Mouse (Mus musculus) liver, adult 2 months (tissue): ENCODE measurements around the gene Nfkb1. TPM values are rescaled to one million over a fixed set of nuclear protein-coding genes. Genes with fewer than 3 reads are reported as not detected.

Source experiments
- DNase-seq: peaks from one replicate; pipeline ENCODE4 v3.0.0-alpha.2; 2011; ENCODE audit warnings: low read depth, low spot score; ENCODE audit errors: extremely low read depth
- H3K27ac ChIP-seq: fragments of 200-500 bp; replicated peaks from 2 replicates; pipeline ENCODE4 v1.5.1; 2012; ENCODE audit warnings: low read depth, mild to moderate bottlenecking, control low read depth, inconsistent platforms, low read length; ENCODE audit not compliant: insufficient read depth
- H3K27me3 ChIP-seq: fragments of 200-500 bp; 2 replicates; pipeline ENCODE4 v1.6.1; 2012; ENCODE audit warnings: mild to moderate bottlenecking, moderate library complexity, low read length, inconsistent platforms; ENCODE audit not compliant: control insufficient read depth, insufficient read depth
- H3K36me3 ChIP-seq: fragments of 200-500 bp; 2 replicates; pipeline ENCODE4 v1.6.1; 2012; ENCODE audit warnings: low read length, inconsistent platforms; ENCODE audit not compliant: control insufficient read depth, insufficient read depth
- H3K4me1 ChIP-seq: fragments of 200-500 bp; 2 replicates; pipeline ENCODE4 v1.6.1; 2011; ENCODE audit warnings: low read length; ENCODE audit not compliant: control insufficient read depth, insufficient read depth
- H3K4me3 ChIP-seq: fragments of 200-500 bp; 2 replicates; pipeline ENCODE4 v1.5.1; 2011; ENCODE audit warnings: low read depth, mild to moderate bottlenecking, control low read depth, low read length, moderate library complexity; ENCODE audit not compliant: insufficient read depth
- H3K79me2 ChIP-seq: fragments of 200-500 bp; 2 replicates; pipeline ENCODE4 v1.6.1; 2012; ENCODE audit warnings: inconsistent platforms, mild to moderate bottlenecking, low read length, moderate library complexity; ENCODE audit not compliant: control insufficient read depth, insufficient read depth
- H3K9ac ChIP-seq: fragments of 200-500 bp; 2 replicates; pipeline ENCODE4 v1.6.1; 2012; ENCODE audit warnings: low read depth, mild to moderate bottlenecking, control low read depth, inconsistent platforms, low read length
- CTCF ChIP-seq: fragments of 200-500 bp; IDR thresholded peaks from 2 replicates; pipeline ENCODE4 v1.5.1; 2011; ENCODE audit warnings: low read depth, low read length, control low read depth
- POLR2A ChIP-seq: fragments of 200-500 bp; IDR thresholded peaks from 2 replicates; pipeline ENCODE4 v1.6.1; 2011; ENCODE audit warnings: low read length, control low read depth; ENCODE audit not compliant: insufficient read depth; ENCODE audit errors: extremely low read depth
- WGBS: fragments of 180-500 bp; shearing (Covaris S2); methylation state at CpG from one replicate; pipeline ENCODE4 v1.1.7; 2018; 5-methylcytosine and 5-hydroxymethylcytosine counted together
- polyA plus RNA-seq: library from polyadenylated mRNA; depleted of rRNA; stranded (reverse); fragments of >200 nt; gene quantifications from 2 replicates; pipeline ENCODE4 v1.2.3, GENCODE M21; 2012
- total RNA-seq: library from RNA; depleted of rRNA; stranded (reverse); fragments of >200 nt; gene quantifications from 2 replicates; pipeline ENCODE4 v1.2.3, GENCODE M21; 2014

The Nfkb1 gene
- total and polyA plus RNA-seq, 2 experiments: 19.5 to 24.5 TPM

GRCm38 (mm10) chr3:135580439-135581275 is 110.7 kb downstream of the Nfkb1 start:
- no peak overlapping the region for H3K27ac ChIP-seq
- no peak for TF ChIP-seq CTCF
- no peak for TF ChIP-seq POLR2A
- H3K9ac ChIP-seq: no peak overlapping the region
- H3K36me3 ChIP-seq: peaks cover 10% of the 10 kb centered on the region
- WGBS: 84% methylated on average over 21 of the region's 21 CpGs
- H3K4me3 ChIP-seq: no peak overlapping the region
- no peaks in the 10 kb centered on the region for H3K79me2 ChIP-seq
- DNase-seq: no peak
- no peaks in the 10 kb centered on the region for H3K4me1 ChIP-seq
- no peaks in the 10 kb centered on the region for H3K27me3 ChIP-seq

GRCm38 (mm10) chr3:135579179-135579578 is 112.2 kb downstream of the Nfkb1 start:
- H3K79me2 ChIP-seq: no peaks in the 10 kb centered on the region
- no peaks in the 10 kb centered on the region for H3K27me3 ChIP-seq
- H3K4me3 ChIP-seq: no peak overlapping the region
- WGBS: 66% methylated on average over 4 of the region's 4 CpGs
- no peak overlapping the region for H3K9ac ChIP-seq
- H3K27ac ChIP-seq: no peak overlapping the region
- DNase-seq: no peak
- TF ChIP-seq CTCF (no peak), POLR2A (no peak)
- no peaks in the 10 kb centered on the region for H3K4me1 ChIP-seq
- peaks cover 3% of the 10 kb centered on the region; the same call in 1 of the 2 replicates for H3K36me3 ChIP-seq

- Histone ChIP-seq H3K27me3 (no peaks in the 10 kb centered on the region), H3K4me1 (no peaks in the 10 kb centered on the region), H3K79me2 (no peaks in the 10 kb centered on the region), H3K27ac (no peak overlapping the region), H3K4me3 (no peak overlapping the region), H3K9ac (no peak overlapping the region), H3K36me3 (no peaks in the 10 kb centered on the region)
- 76% methylated on average over 5 of the region's 5 CpGs for WGBS
- no peak for DNase-seq
- TF ChIP-seq CTCF (no peak), POLR2A (no peak)
Observed at GRCm38 (mm10) chr3:135578588-135579140, 112.7 kb downstream of the Nfkb1 start.

GRCm38 (mm10) chr3:135575126-135575525 is 116.2 kb downstream of the Nfkb1 start:
- Histone ChIP-seq H3K4me3 (no peak overlapping the region), H3K79me2 (no peaks in the 10 kb centered on the region), H3K36me3 (peaks cover 8% of the 10 kb centered on the region), H3K4me1 (no peaks in the 10 kb centered on the region), H3K27me3 (no peaks in the 10 kb centered on the region), H3K27ac (no peak overlapping the region), H3K9ac (no peak overlapping the region)
- WGBS: 85% methylated on average over 3 of the region's 3 CpGs
- DNase-seq: no peak
- TF ChIP-seq CTCF (no peak), POLR2A (no peak)

- 68% methylated on average over 6 of the region's 6 CpGs for WGBS
Observed at GRCm38 (mm10) chr3:135573051-135573450, 118.3 kb downstream of the Nfkb1 start.

GRCm38 (mm10) chr3:135571540-135571939 is 119.8 kb downstream of the Nfkb1 start:
- H3K4me3 ChIP-seq: no peak overlapping the region
- 84% methylated on average over 13 of the region's 13 CpGs for WGBS
- H3K36me3 ChIP-seq: peaks cover 22% of the 10 kb centered on the region
- no peak overlapping the region for H3K27ac ChIP-seq
- no peak for TF ChIP-seq POLR2A
- no peak for TF ChIP-seq CTCF
- DNase-seq: no peak
- no peaks in the 10 kb centered on the region for H3K4me1 ChIP-seq
- H3K9ac ChIP-seq: no peak overlapping the region
- no peaks in the 10 kb centered on the region for H3K27me3 ChIP-seq
- H3K79me2 ChIP-seq: no peaks in the 10 kb centered on the region

More at GRCm38 (mm10) chr3:135573051-135573450, 118.3 kb downstream of the Nfkb1 start:
- Histone ChIP-seq H3K27ac (no peak overlapping the region), H3K4me1 (no peaks in the 10 kb centered on the region), H3K9ac (no peak overlapping the region), H3K27me3 (no peaks in the 10 kb centered on the region), H3K79me2 (no peaks in the 10 kb centered on the region), H3K36me3 (peaks cover 16% of the 10 kb centered on the region), H3K4me3 (no peak overlapping the region)
- TF ChIP-seq CTCF: no peak
- no peak for TF ChIP-seq POLR2A
- DNase-seq: no peak
